Mouse (Mus musculus) left cerebral cortex, adult 11 months (tissue): ENCODE measurements around the gene Asap2.

Source experiments
- DNase-seq: peaks from one replicate; pipeline ENCODE4 v3.0.0; 2022; ENCODE audit warnings: low spot score

Asap2 gene

DNA sequence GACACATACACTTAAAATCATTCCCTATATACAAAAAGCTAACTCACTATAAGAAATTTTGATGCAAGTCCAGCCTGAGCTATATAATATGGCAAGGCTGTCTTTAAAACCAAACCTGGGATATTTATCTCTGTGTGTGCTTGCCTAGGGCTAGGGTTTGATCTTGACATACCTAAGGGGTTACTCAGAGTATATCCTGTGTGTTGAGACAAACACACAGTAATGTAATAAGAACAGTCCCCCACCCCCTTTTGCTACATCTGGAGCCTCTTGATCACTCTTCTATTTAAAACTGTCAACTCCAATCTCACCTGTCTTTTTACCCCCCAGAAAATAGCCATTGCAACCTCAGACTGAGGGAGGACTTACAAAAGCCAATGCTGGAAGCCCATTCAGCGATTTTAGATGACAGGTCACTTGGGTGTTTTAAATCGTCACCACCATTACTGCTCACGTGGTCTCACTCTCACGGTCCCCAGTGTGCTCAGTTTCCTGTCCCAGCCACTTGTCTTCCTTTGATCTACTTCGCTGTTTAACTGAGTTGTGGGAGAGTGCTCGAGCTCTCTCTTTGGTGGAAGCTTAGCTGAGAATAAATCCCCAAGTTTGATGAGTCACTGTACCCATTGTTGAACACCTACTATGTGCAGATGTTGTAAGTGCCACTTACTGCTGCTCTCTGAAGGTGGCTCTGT lies 176.8 kb downstream of the Asap2 start:
- no peak for DNase-seq

DNA sequence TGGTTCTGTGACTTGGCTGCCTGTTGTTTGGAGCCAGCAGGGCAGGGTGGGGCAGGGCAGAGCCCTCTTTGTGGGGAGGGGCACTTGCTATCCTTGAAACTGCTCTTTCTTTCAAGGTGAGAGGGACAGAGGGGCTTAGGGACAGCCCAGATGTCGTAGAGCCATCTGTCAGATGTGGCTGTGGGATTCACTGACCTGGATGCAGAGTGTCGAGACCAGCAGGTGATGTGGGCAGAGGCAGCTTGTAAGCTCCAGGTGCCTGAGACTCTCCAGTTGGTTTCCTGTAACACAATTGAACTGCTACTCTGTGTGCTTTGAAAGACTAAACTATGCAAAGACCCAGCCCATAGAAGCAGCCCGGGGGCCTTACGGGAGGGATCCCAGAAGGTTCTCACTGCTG lies 177.5 kb downstream of the Asap2 start:
- no peak for DNase-seq

DNA sequence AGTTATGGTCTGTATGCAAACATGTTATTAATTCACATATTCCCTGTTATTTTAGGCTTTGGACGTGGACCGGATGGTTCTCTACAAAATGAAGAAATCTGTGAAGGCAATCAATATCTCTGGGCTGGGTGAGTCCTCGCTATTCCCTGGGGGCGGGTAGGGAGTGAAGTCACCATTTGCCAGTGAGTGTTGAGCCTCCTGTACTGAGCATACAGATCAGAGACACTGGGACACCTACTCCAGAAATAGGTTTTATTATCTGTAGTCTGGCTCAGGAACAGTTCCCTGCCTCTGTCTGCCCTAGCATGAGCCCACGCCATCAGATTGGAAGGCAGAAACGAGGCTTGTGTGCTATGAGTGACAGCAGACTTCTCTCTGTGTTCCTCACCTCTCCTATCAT lies 177.9 kb downstream of the Asap2 start:
- DNase-seq = no peak

DNA sequence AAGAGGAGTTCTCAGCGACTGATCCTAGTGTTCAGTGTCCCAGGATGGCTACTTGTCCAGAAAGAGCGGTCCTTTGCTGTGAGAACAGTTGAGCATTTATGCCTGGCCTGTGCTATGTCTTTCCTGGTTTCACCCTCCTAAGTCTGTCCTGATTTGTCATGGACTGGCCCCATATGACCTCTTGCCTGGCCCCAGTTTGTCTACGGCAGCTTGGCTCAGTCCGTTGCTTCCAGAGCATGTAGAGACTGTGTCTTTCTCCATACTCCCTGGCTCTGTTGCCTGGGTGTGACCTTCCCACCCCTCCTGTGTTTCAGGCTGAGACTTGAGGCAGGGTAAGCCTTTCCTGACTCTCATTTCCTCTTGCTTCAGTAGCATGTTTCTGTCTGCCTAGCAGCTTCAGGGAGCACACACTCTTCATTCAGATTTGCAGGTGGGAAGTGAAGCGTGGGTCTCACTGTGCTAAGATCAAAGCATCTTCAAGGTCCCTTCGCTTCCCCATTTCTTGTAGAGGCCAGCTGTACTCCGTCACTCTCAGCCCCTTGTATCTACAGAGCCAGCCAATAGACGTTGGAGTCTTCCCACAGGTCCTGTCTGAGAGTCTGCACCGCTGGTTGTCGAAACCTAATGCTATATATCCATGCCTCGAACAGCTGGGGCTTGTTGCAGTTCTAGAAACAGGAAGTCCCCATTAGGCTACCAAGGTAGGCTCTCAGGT lies 181.7 kb downstream of the Asap2 start:
- no peak for DNase-seq

DNA sequence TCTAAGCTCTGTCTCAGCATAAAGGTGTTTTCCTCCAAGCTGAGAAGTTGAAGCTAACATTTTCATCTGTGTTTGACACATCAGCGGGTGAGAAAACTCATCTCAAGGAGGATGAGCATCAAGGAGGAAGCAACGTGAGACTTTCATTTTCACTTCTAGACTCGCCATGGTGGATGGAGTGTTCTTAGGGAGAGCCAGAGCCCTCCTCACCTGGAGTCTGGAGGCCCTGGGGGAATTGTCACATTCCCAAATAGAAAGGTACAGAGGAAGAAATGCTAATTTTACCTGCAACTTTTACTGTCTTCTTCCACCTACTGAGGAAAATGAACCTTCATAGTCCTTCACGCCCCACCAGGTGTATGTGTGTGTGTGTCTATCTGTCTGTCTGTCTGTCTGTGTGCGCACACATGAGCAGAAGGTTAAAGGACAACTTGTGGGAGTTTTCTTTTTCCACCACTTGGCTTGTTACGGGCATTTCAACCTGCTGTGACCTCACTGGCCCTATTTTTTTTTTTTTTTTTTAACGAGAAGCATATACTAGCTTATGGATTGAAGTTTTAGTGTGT lies 183.7 kb downstream of the Asap2 start:
- DNase-seq = no peak

DNA sequence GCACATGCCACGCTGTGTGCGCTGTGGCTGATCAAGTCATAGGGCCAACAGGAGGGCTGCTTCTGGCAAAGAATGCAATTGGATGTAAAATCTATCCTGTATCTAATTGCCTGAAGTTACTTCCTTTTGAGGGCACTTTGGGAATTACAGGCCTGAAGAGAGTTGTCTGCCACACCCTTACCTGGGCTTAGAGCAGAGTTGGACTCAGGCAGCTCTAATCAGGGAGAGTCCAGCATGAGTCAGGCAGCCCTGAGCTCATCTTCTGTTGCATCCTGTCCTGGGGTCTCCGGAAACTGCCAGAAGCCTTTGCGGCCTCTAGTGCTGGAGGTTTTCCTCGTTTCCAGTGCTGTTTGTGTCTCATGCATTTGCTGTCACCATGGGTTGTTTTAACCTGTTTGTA lies 186.1 kb downstream of the Asap2 start:
- DNase-seq = no peak

DNA sequence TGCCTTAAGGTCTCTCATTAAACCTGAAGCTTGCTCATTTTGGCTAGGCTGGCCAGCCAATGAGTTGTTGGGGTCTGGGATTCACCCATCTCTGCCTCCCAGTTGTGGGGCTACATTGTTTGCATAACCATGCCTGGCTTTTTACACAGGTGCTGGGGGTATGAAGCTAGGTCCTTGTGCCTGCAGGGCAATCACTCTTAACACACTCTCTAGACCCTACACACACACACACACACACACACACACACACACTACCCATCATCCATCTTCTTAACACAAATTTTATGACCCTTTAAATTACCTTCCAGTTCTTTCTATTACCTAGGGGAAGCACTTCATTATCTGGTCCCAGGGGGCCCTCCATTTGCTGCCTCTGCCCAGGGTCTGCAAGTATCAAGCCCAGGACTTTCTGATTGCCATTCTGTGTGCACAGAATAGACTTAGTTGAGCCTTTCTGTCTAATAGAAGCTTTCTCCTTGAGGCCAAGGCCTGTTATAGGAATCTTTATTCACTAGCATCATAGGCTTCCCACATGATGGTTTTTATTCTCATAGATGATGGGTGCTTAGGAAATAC lies 187.0 kb downstream of the Asap2 start:
- DNase-seq = no peak

DNA sequence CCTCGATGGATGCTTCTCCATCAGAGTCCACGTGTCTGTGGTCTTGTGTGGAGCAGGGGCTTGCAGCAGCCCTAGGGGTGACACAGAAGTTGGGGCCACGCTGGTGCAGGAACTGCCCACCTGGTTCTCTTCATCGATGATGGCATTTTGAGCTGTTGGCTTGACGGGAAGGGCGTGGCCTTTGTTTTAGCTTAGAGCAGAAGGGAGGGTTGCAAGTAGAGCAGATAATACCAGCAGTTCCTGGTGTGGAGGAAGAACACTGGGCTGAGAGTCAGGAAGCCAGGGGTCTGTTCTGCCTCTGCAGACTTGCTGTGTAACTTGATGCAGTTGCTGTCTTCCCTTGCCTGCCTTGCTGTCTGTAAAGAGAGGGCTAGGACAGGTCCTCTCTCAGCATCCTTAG lies 189.8 kb downstream of the Asap2 start:
- DNase-seq = no peak

DNA sequence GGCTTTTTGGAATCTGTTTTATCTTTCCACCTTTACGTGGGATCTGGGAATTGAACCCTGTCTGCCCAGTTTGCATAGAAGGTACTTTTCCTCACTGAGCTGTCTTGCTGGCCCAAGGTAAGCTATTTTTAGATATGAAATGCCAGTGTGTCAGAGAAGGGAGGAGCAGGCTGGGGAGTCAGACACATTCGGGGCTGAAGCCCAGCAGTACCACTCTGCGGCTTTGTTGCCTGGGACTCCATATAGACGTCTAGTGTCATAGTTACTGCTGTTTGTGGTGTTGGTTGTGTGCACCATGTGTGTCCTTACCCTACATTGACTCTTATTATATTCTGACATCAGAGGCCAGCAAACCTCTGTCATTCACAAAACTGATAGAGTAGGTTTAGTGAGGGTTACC lies 192.5 kb downstream of the Asap2 start:
- DNase-seq = no peak

DNA sequence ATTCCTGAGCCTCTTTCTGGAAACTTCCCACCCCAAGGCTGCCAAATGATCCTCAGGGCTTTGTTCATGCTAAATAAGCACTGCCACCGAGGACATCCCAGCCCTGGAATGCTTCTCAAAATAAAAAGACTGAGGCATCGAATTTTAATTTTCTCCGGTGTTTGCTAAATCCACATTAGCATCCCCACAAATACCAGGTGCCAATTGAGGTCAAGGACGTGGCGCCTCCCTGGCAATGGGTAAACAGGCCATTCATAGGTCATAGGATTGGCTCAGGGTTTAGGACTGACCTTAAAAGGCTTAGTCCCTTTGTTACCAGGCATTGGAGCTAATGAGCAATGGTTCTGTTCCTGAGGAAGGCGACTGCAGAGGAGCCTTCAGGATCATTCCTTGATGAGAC lies 193.1 kb downstream of the Asap2 start:
- no peak for DNase-seq

DNA sequence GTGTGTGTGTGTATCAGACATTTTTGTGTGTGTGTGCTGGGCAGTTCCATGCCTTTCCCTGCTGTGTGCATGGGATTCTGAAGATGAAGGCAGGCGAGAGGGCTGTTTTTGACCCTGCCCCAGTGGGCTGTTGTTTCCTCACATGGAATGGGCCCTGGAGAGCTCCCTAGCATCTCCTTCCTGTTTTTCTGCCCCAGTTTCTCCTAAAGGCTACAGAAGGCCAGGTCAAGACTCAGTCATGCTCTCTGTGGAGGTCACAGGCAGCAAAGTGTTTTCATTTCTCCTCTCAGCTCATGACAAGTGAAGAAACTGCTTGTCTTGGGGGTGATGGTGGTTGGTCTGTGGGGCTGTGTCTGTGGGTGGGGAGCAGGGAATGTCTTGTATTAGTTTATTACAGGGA lies 195.9 kb downstream of the Asap2 start:
- DNase-seq = no peak

DNA sequence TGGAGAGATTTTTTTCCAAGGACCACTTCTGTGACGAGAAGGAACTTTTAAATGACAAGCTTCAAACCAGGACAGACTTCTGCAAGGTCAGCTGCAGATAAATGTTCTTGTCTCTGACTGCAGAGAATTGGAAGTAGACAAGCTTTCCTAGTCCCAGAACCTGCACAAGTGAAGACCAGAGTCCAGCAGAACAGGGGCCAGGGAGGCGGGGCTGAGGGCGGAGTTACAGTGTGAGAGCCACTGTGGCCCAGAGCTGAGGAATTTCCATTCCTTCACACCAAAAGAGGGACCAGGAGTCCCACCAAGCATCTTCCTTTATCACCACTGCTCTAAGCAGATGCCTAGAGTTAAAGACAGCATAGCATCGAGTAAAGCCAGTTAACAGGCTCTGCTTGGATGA lies 198.6 kb downstream of the Asap2 start:
- no peak for DNase-seq

DNA sequence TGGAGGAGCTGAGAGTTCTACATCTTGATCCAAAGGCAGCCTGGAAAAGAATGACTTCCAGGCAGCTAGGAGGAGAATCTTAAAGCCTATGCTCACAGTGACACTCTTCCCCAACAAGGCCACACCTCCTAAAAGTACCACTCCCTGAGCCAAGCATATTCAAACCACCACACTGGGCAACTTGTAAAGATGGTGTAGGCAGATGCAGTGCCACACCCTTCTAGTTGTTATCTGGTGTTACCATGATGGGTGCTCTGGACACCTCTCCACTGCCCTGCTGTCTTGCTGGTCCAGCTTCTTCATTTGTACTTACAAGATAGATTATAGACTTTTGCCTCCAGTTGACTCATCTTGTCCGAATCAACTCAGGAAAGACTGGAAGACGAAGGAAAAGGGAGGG lies 201.3 kb downstream of the Asap2 start:
- no peak for DNase-seq

DNA sequence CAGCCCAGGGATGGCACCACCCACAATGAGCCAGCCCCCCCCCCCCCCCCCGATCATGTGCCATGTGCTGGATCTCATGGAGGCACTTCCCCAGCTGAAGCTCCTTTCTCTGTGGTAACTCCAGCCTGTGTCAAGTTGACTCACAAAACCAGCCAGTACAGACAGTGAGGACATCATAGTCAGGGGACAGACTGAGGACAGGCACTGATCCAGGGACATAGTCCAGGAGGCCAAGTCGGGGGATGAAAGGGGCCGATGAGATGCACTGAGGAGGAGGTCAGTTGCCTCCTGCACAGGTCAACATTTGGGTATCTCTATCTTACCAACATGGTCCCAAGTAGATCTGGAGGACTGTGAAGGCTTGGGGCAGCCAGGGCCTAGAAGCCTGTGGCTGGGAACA lies 205.2 kb downstream of the Asap2 start:
- DNase-seq = no peak

DNA sequence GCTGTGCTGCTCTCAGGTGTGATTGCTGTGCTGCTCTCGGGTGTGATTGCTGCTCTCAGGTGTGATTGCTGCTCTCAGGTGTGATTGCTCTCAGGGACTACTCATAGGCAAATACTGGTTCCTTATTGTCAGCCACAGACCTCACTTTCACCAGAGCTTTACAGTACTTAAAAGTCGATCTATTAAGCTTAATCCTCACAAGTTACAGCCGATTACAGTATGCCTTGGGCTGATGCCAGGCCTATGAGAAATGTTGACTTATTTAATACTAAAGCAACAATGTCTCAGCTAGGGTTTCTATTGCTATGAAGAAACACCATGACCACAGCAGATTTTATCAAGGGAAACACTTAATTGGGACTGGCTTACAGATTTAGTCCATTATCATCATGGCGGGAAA lies 206.2 kb downstream of the Asap2 start:
- no peak for DNase-seq

DNA sequence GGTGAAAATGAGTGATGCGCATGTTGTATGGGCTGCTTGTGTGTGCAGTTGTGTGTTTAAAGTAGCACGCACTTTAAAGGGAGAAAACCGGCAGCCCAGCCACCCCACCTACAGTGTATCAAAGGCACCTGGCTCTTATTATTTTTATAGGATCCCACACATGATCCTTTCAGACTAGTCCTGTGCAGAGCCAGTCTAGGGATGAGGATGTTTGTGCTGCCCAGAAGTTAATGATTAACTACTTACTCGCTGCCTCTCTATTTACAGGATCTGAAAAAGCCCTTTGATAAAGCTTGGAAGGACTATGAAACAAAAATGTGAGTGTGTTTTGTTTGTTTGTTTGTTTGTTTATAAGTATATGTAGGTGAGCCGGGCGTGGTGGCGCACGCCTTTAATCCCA lies 210.4 kb downstream of the Asap2 start:
- no peak for DNase-seq

DNA sequence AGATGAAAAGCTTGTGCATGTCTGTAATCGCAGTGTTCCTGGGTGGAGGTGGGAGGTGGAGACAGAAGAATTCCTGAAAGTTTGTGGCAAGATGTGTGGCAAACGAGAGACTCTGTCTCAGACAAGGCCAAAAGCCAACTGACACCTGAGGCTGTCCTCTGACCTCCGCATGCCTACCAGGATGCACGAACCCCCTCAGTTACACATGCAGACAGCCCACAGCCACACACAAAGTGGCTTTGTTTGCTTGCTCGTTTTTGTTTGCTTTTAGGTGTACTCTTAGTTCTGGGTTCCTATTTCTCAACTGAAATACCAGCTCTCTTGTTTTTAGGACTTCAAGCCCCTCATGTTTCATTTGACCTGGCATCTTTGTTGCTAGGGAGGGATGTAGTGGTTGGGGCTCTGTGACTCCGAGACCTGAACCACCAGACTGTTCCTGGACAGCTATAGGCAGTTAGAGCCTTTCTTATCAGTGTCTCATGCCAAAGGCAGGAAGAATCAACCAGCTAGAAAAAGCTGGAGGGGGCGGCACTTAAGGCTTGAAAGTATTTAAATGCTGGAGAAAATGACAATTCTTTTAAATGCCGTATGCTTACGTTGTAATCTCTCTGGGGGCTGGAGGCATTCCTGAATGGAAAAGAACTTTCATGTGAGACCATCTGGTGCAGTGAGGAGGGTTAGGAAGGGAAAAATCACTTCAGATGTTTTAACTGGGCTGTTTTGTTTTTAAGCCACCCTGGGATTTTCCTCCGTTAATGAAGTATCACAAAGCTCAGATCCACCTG lies 211.4 kb downstream of the Asap2 start:
- no peak for DNase-seq

DNA sequence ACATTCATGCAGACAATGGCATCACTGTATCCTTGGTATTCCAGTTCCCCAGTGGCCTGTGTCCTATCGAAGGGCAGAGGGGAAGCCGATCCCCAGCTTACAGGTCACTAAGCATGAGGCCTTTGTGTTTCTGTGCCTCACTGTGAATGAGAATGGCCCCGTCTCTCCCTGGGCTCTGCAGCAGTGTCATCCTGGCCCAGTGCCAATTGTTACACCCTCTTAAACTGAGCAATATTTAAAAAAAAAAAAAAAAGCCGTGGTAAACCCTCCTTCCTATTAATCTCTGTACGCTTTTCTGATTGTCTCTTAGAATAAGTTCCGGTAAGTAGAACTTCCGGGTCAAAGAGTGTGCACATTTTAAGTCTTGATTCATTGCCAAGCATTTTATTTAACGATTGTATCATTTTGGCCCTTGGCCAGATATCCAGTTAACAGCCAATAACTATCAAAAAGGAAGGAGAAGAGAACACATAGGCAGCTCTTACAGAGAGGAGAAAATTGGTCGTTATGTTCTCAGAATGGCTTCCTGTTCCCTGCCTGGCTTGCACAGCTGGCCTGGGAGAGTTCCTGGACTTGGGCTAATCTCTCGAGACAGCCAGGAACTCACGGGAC lies 214.5 kb downstream of the Asap2 start:
- DNase-seq = no peak

DNA sequence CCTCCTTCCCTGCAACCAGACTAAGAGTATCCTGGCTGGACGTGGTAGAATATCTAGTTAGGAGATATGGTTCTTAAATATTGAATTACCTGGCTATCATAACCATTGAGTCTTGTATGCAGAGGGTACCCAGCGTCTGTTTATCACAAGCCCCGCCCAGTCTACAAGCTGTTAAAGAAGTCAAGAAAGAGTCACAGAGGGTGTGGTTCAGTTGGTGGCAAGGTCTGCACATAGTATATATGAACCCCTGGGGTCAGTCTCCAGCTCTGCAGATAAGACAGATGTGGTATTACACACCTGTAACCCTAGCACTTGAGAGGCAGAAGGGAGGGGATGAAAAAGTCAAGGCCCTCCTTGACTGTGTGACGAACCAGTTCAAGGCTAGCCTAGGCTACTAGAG lies 215.5 kb downstream of the Asap2 start:
- no peak for DNase-seq

DNA sequence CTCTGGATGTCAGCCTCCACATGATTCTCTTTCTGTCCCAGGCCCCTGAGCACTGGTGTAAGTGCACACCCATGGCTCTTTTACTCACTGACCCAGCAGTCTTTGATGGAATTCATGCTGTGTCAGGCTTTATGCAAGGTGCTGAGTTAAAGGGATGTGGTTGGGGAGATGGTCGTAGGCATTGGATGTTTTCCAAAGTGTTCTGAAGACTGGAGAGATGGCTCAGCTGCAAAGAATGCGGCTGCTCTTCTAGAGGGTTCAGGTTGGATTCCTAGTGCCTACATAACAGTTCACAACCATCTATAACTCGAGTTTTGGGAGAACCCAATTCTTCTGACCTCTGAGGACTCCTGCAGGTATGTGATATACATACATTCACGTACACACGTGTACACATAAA lies 217.2 kb downstream of the Asap2 start:
- no peak for DNase-seq

DNA sequence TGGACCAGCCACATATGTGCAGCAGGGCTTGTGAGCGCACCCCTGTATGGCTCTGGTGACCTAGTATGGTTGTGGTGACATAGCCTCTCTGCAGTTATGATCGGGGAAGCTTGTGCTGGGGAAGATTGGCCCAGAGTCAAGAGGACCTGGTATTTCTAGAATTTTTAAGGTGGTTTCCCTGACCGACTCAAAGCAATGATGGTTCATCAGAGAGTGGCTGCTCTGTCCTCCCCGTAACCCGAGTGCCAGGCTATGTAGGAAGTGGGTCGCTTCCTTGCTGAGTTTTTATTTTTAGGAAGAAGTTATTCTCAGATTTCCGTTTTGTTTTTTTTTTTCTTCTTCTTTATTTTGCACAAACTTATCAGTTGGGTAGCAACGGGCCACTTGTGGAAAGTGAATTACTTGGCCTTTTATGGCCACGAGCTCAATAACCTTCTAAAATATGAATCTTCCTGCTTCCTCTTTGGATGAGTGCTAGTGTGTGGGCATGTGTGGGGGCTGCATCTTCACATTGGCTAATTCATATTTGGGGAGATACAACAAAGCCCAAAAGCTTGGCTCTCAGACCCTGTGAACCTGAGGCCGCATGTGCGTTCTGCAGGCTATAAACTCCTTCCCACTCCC lies 218.0 kb downstream of the Asap2 start:
- no peak for DNase-seq

DNA sequence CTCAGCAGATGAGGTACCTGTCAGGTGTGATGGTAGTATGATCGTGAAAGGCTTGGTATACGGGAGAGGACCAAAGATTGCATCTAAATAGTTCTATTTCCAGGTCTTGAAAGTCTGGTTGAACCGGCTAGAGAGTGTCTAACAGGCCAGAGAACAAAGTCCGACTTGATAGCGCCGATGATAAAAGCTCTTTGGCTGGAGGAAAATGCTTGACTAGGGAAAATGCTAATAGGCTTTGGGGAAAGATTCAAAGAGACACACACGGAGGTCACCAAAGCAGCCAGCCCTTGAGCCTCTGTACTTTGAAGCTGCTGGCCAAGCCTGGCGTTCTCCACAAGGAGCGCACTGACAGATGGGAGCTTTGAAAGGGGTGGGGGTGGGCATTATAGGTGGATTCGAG lies 219.0 kb downstream of the Asap2 start:
- DNase-seq = no peak
